Mouse (Mus musculus) ES-E14 (cell line): Measurements from ENCODE around the gene Smbd1. TPM values are rescaled to one million over a fixed set of nuclear protein-coding genes. Genes with fewer than 3 reads are reported as not detected.

Experiments used
- DNase-seq: peaks from one replicate; pipeline ENCODE4 v3.0.0-alpha.2; 2013; ENCODE audit warnings: low read depth, low spot score
- H3K27ac ChIP-seq: 2 replicates; pipeline ENCODE4 v1.5.1; 2012; ENCODE audit warnings: low read depth, mild to moderate bottlenecking, low read length, moderate library complexity, mixed read lengths; ENCODE audit not compliant: poor library complexity, insufficient read depth, severe bottlenecking
- H3K36me3 ChIP-seq: 2 replicates; pipeline ENCODE4 v1.6.1; 2012; ENCODE audit warnings: mild to moderate bottlenecking, low read length, moderate library complexity, mixed read lengths; ENCODE audit not compliant: control insufficient read depth, poor library complexity, insufficient read depth, severe bottlenecking
- H3K4me1 ChIP-seq, 2 experiments: fragments of 150-350 bp in 1 of 2; sonication (generic) in 1 of 2; 2 replicates each; pipeline ENCODE4 v1.6.1; 2012; ENCODE audit warnings: low read length in 2 of 2, mild to moderate bottlenecking in 1 of 2, mixed read lengths in 1 of 2; ENCODE audit not compliant: control insufficient read depth in 2 of 2, insufficient read depth in 2 of 2, poor library complexity in 1 of 2
- H3K4me3 ChIP-seq, 2 experiments: fragments of 150-350 bp in 1 of 2; sonication (generic) in 1 of 2; 2 replicates each; pipeline ENCODE4 v1.5.1; 2012; ENCODE audit warnings: low read length in 2 of 2, low read depth in 1 of 2, mild to moderate bottlenecking in 1 of 2, mixed read lengths in 1 of 2; ENCODE audit not compliant: insufficient read depth in 1 of 2, poor library complexity in 1 of 2, severe bottlenecking in 1 of 2
- H3K9ac ChIP-seq: 2 replicates; pipeline ENCODE4 v1.6.1; 2012; ENCODE audit warnings: low read depth, mild to moderate bottlenecking, low read length, mixed read lengths; ENCODE audit not compliant: poor library complexity, insufficient read depth, severe bottlenecking
- H3K9me3 ChIP-seq: fragments of 150-350 bp; sonication (generic); 2 replicates; pipeline ENCODE4 v1.6.1; 2012; ENCODE audit warnings: low read depth, mild to moderate bottlenecking, low read length; ENCODE audit not compliant: control insufficient read depth, insufficient read depth
- CHD2 ChIP-seq: IDR thresholded peaks from 2 replicates; pipeline ENCODE4 v1.6.1; 2014; ENCODE audit warnings: mild to moderate bottlenecking, low read depth, low read length, inconsistent platforms
- HCFC1 ChIP-seq: IDR thresholded peaks from 2 replicates; pipeline ENCODE4 v1.6.1; 2012; ENCODE audit warnings: low read length, inconsistent platforms, borderline replicate concordance; ENCODE audit not compliant: insufficient read depth
- MAFK ChIP-seq: IDR thresholded peaks from 2 replicates; pipeline ENCODE4 v1.6.1; 2014; ENCODE audit warnings: mild to moderate bottlenecking, low read depth, low read length, inconsistent platforms; ENCODE audit not compliant: insufficient read depth
- ZC3H11A ChIP-seq: IDR thresholded peaks from 2 replicates; pipeline ENCODE4 v1.6.1; 2012; ENCODE audit warnings: low read depth, mild to moderate bottlenecking, inconsistent platforms, low read length, borderline replicate concordance
- ZNF384 ChIP-seq: IDR thresholded peaks from 2 replicates; pipeline ENCODE4 v1.6.1; 2012; ENCODE audit warnings: low read depth, low read length, inconsistent platforms
- in situ Hi-C, 2 experiments: fragments of 600-800 bp; cut with MboI; formaldehyde crosslinking; loops; one replicate each; pipeline ENCODE4 v1.15.1; 2025; ENCODE audit warnings: low sequenced_read_pairs in 2 of 2, inconsistent platforms in 1 of 2; ENCODE audit not compliant: unreplicated experiment in 2 of 2
- total RNA-seq: library from RNA; depleted of rRNA; stranded (reverse); fragments of 300-350 nt; gene quantifications from 2 replicates; pipeline ENCODE4 v1.2.3, GENCODE M21; 2012

Smbd1 gene
- total RNA-seq, 1 experiment: 0.58 TPM

GRCm38 (mm10) chr16:32823487-32823886 is 13.2 kb upstream of the Smbd1 start:
- Histone ChIP-seq H3K36me3 (peaks cover 17% of the 10 kb centered on the region), H3K9me3 (no peaks in the 10 kb centered on the region), H3K27ac (no peak overlapping the region), H3K9ac (no peak overlapping the region), H3K4me3 (no peak overlapping the region), H3K4me1 (peaks cover 11 to 22% of the 10 kb centered on the region in 2 experiments; a peak in 3 of 4 replicates)
- no peak for DNase-seq
- TF ChIP-seq CHD2 (no peak), HCFC1 (no peak), ZC3H11A (no peak), MAFK (no peak), ZNF384 (no peak)
- in situ Hi-C loops: no loop called here

- Histone ChIP-seq H3K4me1 (peaks cover 11 to 22% of the 10 kb centered on the region in 2 experiments; a peak in 3 of 4 replicates), H3K9ac (no peak overlapping the region), H3K9me3 (no peaks in the 10 kb centered on the region), H3K4me3 (no peak overlapping the region), H3K36me3 (peaks cover 14% of the 10 kb centered on the region), H3K27ac (no peak overlapping the region)
- in situ Hi-C loops: no loop called here
- TF ChIP-seq HCFC1: no peak
- no peak for TF ChIP-seq ZNF384
- no peak for TF ChIP-seq CHD2
- TF ChIP-seq MAFK: no peak
- no peak for TF ChIP-seq ZC3H11A
- DNase-seq: no peak
Measured at GRCm38 (mm10) chr16:32822881-32823280, 12.6 kb upstream of the Smbd1 start.

GRCm38 (mm10) chr16:32822450-32822827 is 12.2 kb upstream of the Smbd1 start:
- Histone ChIP-seq H3K27ac (no peak overlapping the region), H3K9me3 (no peaks in the 10 kb centered on the region), H3K9ac (no peak overlapping the region), H3K4me3 (no peak overlapping the region), H3K4me1 (peaks cover 11 to 22% of the 10 kb centered on the region in 2 experiments; a peak in 3 of 4 replicates), H3K36me3 (peaks cover 14% of the 10 kb centered on the region)
- in situ Hi-C loops: no loop called here
- DNase-seq: no peak
- TF ChIP-seq HCFC1: no peak
- no peak for TF ChIP-seq ZNF384
- no peak for TF ChIP-seq CHD2
- no peak for TF ChIP-seq MAFK
- TF ChIP-seq ZC3H11A: no peak

DNA sequence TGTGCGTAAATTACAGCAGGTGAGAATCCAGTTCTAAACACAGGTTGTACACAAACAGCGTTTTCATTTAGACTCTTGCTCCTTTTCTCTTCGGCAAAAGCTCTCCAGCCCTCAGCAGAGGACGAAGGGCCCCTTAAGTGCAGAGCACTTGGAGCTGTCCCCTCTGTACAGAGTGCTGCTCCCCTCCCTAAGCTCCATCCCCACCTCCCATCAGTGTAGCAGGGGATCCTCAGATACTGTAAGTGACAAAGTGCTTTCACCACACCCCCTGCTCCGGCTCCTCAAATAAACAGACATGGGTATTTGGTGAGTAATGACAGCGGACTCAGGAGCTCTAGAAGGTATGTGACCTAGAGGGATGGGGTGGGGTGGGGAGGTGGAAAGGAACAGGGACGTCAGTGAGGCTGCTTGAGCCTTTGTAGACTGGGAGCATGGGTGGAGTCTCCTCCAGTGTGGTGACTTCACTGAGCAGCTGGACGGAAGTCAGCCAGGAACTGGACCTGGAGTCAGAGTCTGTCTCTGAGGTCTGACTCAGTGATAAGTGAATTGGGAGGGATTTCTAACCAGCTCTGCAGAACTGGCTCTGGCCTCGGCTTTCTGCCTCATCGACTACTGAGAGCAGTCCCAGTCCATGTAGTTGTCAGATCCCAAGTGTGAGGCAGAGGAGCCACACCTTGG is 11.6 kb upstream of the Smbd1 start:
- Histone ChIP-seq H3K4me3 (no peak overlapping the region), H3K36me3 (peaks cover 14% of the 10 kb centered on the region), H3K27ac (no peak overlapping the region), H3K9ac (no peak overlapping the region), H3K9me3 (no peaks in the 10 kb centered on the region), H3K4me1 (peaks cover 11 to 22% of the 10 kb centered on the region in 2 experiments; a peak in 3 of 4 replicates)
- in situ Hi-C loops: no loop called here
- TF ChIP-seq HCFC1: no peak
- no peak for TF ChIP-seq MAFK
- no peak for TF ChIP-seq CHD2
- no peak for TF ChIP-seq ZNF384
- no peak for TF ChIP-seq ZC3H11A
- DNase-seq: no peak

DNA sequence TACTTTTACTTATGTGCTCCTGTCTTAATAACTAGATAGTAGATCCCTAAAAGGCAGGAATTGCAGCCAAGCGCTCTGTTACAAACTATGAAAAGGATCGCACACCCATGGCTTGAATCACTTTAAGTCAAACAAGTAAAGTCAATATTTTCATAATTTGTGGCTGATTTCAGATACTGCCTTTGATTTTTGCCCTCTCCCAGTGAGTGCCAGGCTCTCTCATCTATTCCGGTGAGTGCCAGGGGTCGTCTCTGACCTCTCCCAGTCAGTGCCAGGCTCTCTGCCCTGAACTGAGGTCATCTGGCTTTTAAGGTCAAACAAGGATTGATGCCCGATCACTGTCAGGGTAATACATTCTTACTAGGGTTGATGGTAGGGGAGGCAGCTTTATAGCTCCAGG is 8.2 kb upstream of the Smbd1 start:
- Histone ChIP-seq H3K4me1 (peaks cover 6 to 20% of the 10 kb centered on the region in 2 experiments), H3K27ac (no peak overlapping the region), H3K36me3 (no peaks in the 10 kb centered on the region), H3K9me3 (no peaks in the 10 kb centered on the region), H3K9ac (no peak overlapping the region), H3K4me3 (no peak overlapping the region)
- DNase-seq: no peak
- in situ Hi-C loops: no loop called here
- TF ChIP-seq HCFC1 (no peak), MAFK (no peak), ZNF384 (no peak), CHD2 (no peak), ZC3H11A (no peak)
